Mouse (Mus musculus) neural tube, embryonic 15.5 days (tissue): ENCODE measurements around the gene Spout1. TPM values are rescaled to one million over a fixed set of nuclear protein-coding genes. Genes with fewer than 3 reads are reported as not detected.
"Not testable (repeated sequence)": the region's sequence is repeated elsewhere in the genome, so short reads cannot be mapped to it uniquely, and the experiment has no call there.

Experiments used
- ATAC-seq: fragments of 200-750 bp; cut with Nextera tagmentation; 2 replicates; pipeline ENCODE4 v1.8.0; 2017; ENCODE audit warnings: mild to moderate bottlenecking, moderate TSS enrichment, moderate library complexity; ENCODE audit not compliant: low FRiP score
- H3K27ac ChIP-seq: fragments of 300-500 bp; sonication (generic); replicated peaks from 2 replicates; pipeline ENCODE4 v1.5.1; 2015; ENCODE audit warnings: mild to moderate bottlenecking, inconsistent platforms
- H3K27me3 ChIP-seq: fragments of 300-500 bp; sonication (generic); replicated peaks from 2 replicates; pipeline ENCODE4 v1.6.1; 2015; ENCODE audit warnings: inconsistent platforms
- H3K36me3 ChIP-seq: fragments of 300-500 bp; sonication (generic); 2 replicates; pipeline ENCODE4 v1.6.1; 2015; ENCODE audit warnings: inconsistent platforms
- H3K4me1 ChIP-seq: fragments of 300-500 bp; sonication (generic); 2 replicates; pipeline ENCODE4 v1.6.1; 2015; ENCODE audit warnings: inconsistent platforms
- H3K4me2 ChIP-seq: fragments of 300-500 bp; sonication (generic); 2 replicates; pipeline ENCODE4 v1.6.1; 2015; ENCODE audit warnings: inconsistent platforms, mild to moderate bottlenecking, moderate library complexity
- H3K4me3 ChIP-seq: fragments of 300-500 bp; sonication (generic); replicated peaks from 2 replicates; pipeline ENCODE4 v1.5.1; 2015; ENCODE audit warnings: mild to moderate bottlenecking, inconsistent platforms
- H3K9ac ChIP-seq: fragments of 300-500 bp; sonication (generic); replicated peaks from 2 replicates; pipeline ENCODE4 v1.6.1; 2015; ENCODE audit warnings: mild to moderate bottlenecking, inconsistent platforms
- H3K9me3 ChIP-seq: fragments of 300-500 bp; sonication (generic); replicated peaks from 2 replicates; pipeline ENCODE4 v1.6.1; 2016; ENCODE audit warnings: inconsistent platforms
- WGBS: fragments of 180-500 bp; shearing (Covaris S2); methylation state at CpG from one replicate; pipeline ENCODE4 v1.1.7; 2015; ENCODE audit warnings: mixed read lengths; 5-methylcytosine and 5-hydroxymethylcytosine counted together
- polyA plus RNA-seq: library from polyadenylated mRNA; unstranded; fragments of >200 nt; fragmentation: Nextera tagmentation; extraction: Ambion mirVana; gene quantifications from 2 replicates; pipeline ENCODE4 v1.2.1, GENCODE M21; 2015

Gene Spout1
- polyA plus RNA-seq, 1 experiment from 2014 or later = 70.5 TPM

DNA sequence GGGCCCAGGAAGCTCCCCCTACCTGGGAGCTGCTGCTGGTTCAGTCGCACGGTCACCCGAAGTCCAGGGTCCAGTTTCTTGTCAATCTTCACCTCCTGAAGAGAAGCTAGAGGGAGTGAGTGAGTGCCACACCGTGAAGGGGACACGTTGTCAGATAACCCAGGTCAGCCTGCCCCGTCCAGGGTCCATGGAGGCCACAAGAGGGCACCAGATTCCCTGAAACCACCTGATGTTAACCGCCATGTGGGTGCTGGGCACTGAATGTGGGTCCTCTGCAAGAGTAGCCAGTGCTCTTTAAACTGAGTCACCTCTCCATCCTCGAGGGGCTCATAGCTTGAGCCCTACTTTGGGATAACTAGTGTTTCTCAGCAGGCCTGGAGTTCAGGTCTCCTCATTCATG is 2.4 kb downstream of the Spout1 start:
- Histone ChIP-seq H3K4me1 (peaks cover 41% of the 10 kb centered on the region), H3K36me3 (peaks cover 44% of the 10 kb centered on the region), H3K9ac (no peak overlapping the region), H3K27me3 (no peaks in the 10 kb centered on the region), H3K4me2 (no peak overlapping the region), H3K4me3 (no peak overlapping the region), H3K9me3 (no peaks in the 10 kb centered on the region), H3K27ac (no peak overlapping the region)
- ATAC-seq = no peak
- 94% methylated on average over 8 of the region's 8 CpGs for WGBS

DNA sequence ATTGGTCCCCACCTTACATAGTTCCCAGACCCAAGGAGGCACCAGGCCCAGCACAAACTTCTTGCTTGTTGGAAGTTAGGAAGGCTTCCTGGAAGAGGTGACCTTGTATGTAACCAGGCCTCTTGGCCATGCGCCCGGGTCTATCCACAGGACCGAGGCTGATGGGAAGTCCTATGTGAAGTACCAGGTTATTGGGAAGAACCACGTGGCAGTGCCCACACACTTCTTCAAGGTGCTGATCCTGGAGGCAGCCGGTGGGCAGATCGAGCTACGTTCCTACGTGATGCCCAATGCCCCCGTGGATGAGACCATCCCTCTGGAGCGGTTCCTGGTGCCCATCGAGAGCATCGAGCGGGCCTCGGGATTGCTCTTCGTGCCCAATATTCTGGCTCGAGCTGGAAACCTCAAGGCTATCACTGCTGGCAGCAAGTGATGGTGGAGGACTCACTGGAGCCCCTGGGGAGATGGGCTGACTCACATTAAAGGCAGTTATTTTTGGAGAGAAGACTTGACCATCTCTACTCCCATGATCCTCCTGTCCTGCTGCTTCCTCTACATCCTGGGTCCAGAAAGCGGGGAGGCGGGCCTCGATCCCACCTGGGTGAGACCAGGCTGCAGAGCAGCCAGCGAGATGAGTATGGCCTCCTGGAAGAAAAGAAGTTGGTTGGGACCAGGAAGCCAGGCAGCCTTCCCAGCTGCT is 4.6 kb downstream of the Spout1 start:
- H3K36me3 ChIP-seq = peaks cover 44% of the 10 kb centered on the region
- H3K4me3 ChIP-seq = no peak overlapping the region
- ATAC-seq = no peak
- H3K9ac ChIP-seq = no peak overlapping the region
- no peaks in the 10 kb centered on the region for H3K9me3 ChIP-seq
- H3K4me1 ChIP-seq = peaks cover 41% of the 10 kb centered on the region
- no peaks in the 10 kb centered on the region for H3K27me3 ChIP-seq
- 97% methylated on average over 20 of the region's 20 CpGs for WGBS
- H3K27ac ChIP-seq = no peak overlapping the region
- H3K4me2 ChIP-seq = no peak overlapping the region

DNA sequence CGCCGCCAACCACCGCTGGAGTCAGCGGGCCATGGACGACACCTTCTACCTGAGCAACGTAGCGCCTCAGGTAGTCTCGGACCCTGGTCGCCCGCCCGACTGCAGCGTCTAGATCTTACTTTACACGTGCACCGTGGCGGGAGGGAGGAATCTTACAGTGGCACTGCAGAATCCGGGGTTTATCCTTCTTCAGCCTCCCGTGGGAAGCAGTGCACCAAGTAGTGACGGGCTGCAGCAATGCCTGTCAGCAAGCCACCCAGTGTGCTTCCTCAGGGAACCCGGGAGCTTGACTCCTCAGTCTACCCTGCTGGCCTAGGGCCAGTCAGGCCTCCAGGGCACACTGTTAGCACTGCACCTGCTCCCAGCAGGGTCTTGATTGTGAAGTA is 6.3 kb downstream of the Spout1 start:
- 1% methylated on average over 19 of the region's 19 CpGs for WGBS
- H3K36me3 ChIP-seq = peaks cover 43% of the 10 kb centered on the region
- peak overlapping the region; percentile 94 for H3K4me2 ChIP-seq
- ATAC-seq = no peak
- H3K9me3 ChIP-seq = no peaks in the 10 kb centered on the region
- H3K27ac ChIP-seq = peak overlapping the region; percentile 96
- peak overlapping the region; percentile 75 for H3K9ac ChIP-seq
- peaks cover 29% of the 10 kb centered on the region for H3K4me1 ChIP-seq
- no peaks in the 10 kb centered on the region for H3K27me3 ChIP-seq
- peak overlapping the region; percentile 70 for H3K4me3 ChIP-seq

DNA sequence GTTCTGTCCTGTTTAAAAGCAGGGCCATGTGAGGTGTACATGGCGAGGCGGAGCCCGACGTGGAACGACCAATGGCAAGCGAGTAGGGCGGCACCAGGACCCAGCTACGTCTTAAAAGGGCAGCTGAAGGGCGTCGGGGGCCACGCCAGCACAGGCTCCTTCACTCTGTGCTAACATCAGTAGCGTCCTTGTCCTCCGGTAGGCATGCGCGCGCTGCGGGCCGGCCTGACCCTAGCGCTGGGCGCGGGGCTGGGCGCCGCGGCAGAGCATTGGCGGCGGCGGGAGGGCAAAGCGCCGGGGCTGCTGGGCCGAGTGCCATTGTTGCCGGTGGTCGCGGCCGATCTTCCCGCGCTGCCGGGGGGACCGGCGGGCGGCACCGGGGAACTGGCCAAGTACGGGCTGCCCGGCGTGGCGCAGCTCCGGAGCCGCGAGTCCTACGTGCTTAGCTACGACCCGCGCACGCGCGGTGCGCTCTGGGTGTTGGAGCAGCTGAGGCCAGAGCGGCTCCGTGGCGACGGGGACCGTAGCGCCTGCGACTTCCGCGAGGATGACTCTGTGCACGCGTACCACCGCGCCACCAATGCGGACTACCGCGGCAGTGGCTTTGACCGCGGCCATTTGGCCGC is 6.8 kb downstream of the Spout1 start, which contains the start of gene Endog:
Gene Endog, plus strand, starts transcription at position 123 of the 626 bp plus-strand sequence.
- ATAC-seq = peak; percentile 97

DNA sequence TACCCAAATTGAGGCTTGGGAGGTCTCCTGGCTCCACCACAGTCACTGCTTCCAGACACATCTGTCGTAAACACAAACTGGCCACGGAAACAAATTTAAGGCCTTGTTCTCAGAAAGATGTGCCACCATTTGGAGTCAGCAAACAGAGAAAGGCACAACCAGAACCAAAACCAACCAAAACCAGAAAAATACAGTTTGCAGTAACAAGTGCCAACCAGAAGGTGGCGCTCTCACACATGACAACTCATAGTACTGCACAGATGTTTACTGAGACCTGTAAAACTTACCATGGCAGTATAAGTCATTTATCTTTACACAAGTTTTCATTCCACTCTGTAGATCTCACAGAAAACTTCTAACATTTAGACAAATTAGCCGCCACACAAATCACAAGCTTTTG is 11.6 kb downstream of the Spout1 start:
- peaks cover 6% of the 10 kb centered on the region; the same call in 1 of the 2 replicates for H3K4me1 ChIP-seq
- peaks cover 5% of the 10 kb centered on the region; the same call in 1 of the 2 replicates for H3K9me3 ChIP-seq
- no peaks in the 10 kb centered on the region for H3K36me3 ChIP-seq
- WGBS = 58% methylated on average over 4 of the region's 4 CpGs
- no peak overlapping the region for H3K27ac ChIP-seq
- no peak overlapping the region for H3K4me2 ChIP-seq
- no peak overlapping the region for H3K4me3 ChIP-seq
- ATAC-seq = no peak
- H3K27me3 ChIP-seq = no peaks in the 10 kb centered on the region
- no peak overlapping the region for H3K9ac ChIP-seq

More for the DNA sequence above, 6.8 kb downstream of the Spout1 start, which contains the start of gene Endog:
- WGBS = under 1% methylated on average over 66 of the region's 75 CpGs
- Histone ChIP-seq H3K4me3 (peak within 1 kb of the TSS; percentile 70), H3K9me3 (peaks cover 4% of the 10 kb centered on the region; the same call in 1 of the 2 replicates), H3K4me2 (peak within 1 kb of the TSS; percentile 94), H3K4me1 (peaks cover 26% of the 10 kb centered on the region), H3K36me3 (peaks cover 40% of the 10 kb centered on the region), H3K27me3 (no peaks in the 10 kb centered on the region), H3K27ac (peak within 1 kb of the TSS; percentile 96), H3K9ac (peak within 1 kb of the TSS; percentile 75)

DNA sequence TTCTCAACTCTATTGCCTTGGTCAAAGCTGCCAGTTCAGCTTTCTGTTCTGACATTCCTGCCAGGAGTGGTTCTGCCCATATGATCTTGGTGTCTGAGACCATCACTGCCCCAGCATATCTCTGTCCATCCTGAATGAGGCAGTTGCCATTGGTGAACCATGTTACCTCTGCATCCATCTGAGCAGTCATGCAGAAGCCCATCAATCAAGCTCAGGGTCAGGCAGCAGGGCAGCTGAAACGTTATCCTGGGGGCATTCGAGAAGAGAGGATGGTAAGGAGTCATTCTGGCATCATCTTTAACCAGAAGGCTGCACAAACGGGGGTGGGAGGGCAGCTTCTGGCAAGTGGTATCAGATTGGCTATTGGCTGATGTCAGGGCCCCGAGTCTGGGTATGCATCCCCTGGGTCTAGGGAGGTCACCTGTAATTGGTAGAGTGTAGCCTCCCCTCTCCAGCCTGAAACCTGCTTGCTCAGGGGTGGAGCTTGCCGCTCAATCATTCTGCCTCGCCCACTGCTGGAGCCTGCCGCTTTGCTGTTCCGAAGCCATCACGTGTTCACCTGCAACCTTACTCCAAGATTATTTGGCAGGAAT is 13.8 kb downstream of the Spout1 start:
- Histone ChIP-seq H3K27me3 (no peaks in the 10 kb centered on the region), H3K9me3 (peaks cover 5% of the 10 kb centered on the region; the same call in 1 of the 2 replicates), H3K36me3 (no peaks in the 10 kb centered on the region), H3K27ac (no peak overlapping the region), H3K4me3 (no peak overlapping the region), H3K4me1 (peaks cover 3% of the 10 kb centered on the region; the same call in 1 of the 2 replicates), H3K9ac (no peak overlapping the region), H3K4me2 (no peak overlapping the region)
- no peak for ATAC-seq
- WGBS = 54% methylated on average over 9 of the region's 9 CpGs

DNA sequence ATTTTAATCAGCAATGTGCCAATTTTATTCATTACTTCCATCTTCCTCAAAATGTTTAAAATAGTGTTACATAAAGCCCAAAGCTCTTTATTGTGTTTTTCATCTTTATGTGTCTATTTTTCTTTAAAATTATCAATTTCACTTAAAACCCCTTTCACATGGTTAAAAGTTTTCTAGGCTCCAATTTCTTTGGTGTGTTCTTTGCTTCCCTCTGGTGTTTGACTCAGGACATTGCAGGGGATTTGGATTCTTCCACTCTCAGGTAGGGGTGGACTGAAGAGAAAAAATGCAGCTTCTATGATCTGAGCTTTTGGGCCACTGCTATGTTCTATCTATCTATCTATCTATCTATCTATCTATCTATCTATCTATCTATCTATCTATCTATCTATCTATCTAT is 16.4 kb downstream of the Spout1 start:
- H3K36me3 ChIP-seq = no peaks in the 10 kb centered on the region
- H3K27ac ChIP-seq = no peak overlapping the region
- H3K4me3 ChIP-seq = no peak overlapping the region
- peaks cover 3% of the 10 kb centered on the region; the same call in 1 of the 2 replicates for H3K4me1 ChIP-seq
- H3K9me3 ChIP-seq = peaks cover 4% of the 10 kb centered on the region; the same call in 1 of the 2 replicates
- no peak overlapping the region for H3K9ac ChIP-seq
- no peak for ATAC-seq
- H3K27me3 ChIP-seq = no peaks in the 10 kb centered on the region
- no peak overlapping the region for H3K4me2 ChIP-seq

DNA sequence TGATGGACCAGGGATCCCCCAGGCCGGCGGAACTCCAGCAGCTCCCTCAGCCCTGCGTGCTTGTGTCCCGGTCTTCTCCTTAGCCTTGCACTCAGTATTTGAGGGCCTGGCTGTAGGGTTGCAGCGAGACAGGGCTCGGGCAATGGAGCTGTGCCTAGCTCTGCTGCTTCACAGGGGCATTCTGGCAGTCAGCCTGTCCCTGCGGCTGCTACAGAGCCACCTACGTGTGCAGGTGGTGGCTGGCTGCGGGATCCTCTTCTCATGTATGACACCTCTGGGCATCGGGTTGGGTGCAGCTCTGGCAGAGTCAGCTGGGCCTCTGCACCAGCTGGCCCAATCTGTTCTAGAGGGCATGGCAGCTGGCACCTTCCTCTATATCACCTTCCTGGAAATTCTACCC is 18.4 kb downstream of the Spout1 start:
- not testable (repeated sequence) for H3K36me3 ChIP-seq, H3K4me1 ChIP-seq, H3K9me3 ChIP-seq, H3K9ac ChIP-seq, H3K27me3 ChIP-seq, H3K4me2 ChIP-seq, H3K27ac ChIP-seq, H3K4me3 ChIP-seq
- 85% methylated on average over 8 of the region's 10 CpGs for WGBS
- 0 out of 2 replicates have a peak, but pooled peaks have one; percentile 31 for ATAC-seq

DNA sequence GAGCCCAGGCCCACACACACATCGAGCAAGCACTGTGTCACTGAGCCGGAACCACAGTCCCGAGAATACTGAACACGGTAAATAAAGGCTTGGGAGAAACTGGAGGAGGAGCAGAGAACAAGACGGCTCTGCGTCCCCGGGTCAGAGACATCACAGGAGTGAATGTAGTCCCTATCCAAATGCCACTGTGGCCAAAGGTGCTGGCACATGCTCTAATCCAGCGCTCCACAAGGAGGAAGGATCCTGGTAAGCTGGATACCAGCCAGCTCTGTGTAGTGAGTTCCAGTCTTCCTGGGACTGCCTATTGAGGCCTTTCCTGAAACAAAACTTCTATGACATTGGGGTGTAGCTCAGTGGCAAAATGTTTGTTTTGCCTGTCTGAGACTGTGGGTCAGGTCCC is 25.6 kb downstream of the Spout1 start:
- Histone ChIP-seq H3K4me1 (no peaks in the 10 kb centered on the region), H3K9ac (no peak overlapping the region), H3K27ac (no peak overlapping the region), H3K4me3 (no peak overlapping the region), H3K36me3 (peaks cover 31% of the 10 kb centered on the region), H3K27me3 (no peaks in the 10 kb centered on the region), H3K9me3 (no peaks in the 10 kb centered on the region), H3K4me2 (no peak overlapping the region)
- WGBS = 78% methylated on average over 8 of the region's 8 CpGs
- ATAC-seq = no peak

DNA sequence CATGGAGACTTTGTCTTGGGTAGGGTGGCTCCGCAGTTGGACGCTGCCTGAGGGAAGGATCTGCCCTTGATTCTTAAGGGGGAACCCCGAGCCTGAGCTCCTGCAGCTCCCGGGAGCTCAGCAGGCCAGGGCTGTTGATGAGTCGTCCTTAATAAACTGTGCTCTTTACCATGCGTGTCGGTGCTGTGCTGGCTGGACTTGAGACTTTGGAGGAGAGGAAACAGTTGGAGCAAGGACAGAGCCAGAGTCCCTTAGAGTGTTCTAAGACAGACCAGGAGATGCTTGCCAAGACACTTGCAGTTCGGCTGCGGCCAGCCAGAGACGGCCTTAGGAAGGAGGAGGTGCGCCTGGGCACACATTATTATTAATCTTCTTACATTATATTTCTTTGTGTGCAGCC is 26.4 kb downstream of the Spout1 start:
- H3K27ac ChIP-seq = no peak overlapping the region
- no peak for ATAC-seq
- no peak overlapping the region for H3K4me2 ChIP-seq
- no peak overlapping the region for H3K9ac ChIP-seq
- WGBS = 90% methylated on average over 11 of the region's 11 CpGs
- H3K27me3 ChIP-seq = no peaks in the 10 kb centered on the region
- no peak overlapping the region for H3K4me3 ChIP-seq
- no peaks in the 10 kb centered on the region for H3K4me1 ChIP-seq
- H3K9me3 ChIP-seq = no peaks in the 10 kb centered on the region
- peaks cover 39% of the 10 kb centered on the region for H3K36me3 ChIP-seq

DNA sequence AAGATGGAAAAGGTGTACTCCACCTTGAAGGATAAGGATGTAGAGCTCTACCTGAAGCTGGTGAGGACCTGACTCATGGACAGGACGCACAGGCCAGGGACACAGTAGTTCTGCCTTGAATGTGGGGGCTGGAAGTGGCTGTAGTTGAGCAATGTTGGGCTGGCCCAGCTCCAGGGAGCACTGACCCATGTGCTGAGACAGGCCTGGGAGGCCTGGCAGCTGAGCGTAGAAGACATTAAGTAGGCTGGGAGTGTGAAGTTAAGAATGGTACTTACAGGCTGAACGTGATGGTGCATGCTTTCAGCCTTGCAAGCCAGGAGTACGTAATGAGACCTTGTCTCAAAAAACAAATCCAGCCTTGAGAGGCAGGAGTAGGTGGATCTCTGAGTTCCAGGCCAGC is 30.8 kb downstream of the Spout1 start:
- Histone ChIP-seq H3K9ac (no peak overlapping the region), H3K4me3 (no peak overlapping the region), H3K27me3 (no peaks in the 10 kb centered on the region), H3K9me3 (no peaks in the 10 kb centered on the region), H3K4me2 (no peak overlapping the region), H3K4me1 (no peaks in the 10 kb centered on the region), H3K36me3 (peaks cover 79% of the 10 kb centered on the region), H3K27ac (no peak overlapping the region)
- no peak for ATAC-seq
- 87% methylated on average over 4 of the region's 4 CpGs for WGBS

DNA sequence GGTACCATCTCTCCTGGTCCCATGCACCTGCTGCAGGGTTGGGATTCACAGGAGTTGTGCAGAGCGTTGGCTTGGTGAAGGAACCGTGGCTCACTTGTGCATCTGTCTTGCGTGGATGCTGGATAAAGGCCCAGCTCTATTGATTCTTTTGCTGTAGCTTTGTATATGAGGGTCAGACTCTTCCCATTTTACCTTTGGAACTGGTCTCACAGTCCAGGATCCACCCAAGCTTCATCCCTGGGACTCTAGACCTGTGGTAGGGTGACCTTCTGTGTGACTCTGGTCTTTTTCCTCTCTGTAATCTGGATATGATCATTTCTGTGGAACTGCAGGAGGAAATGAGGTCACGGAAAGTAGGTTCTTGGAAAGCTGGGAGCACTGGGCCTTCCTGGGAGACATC is 33.8 kb downstream of the Spout1 start:
- Histone ChIP-seq H3K4me1 (no peaks in the 10 kb centered on the region), H3K27me3 (no peaks in the 10 kb centered on the region), H3K27ac (no peak overlapping the region), H3K36me3 (peaks cover 91% of the 10 kb centered on the region), H3K4me3 (no peak overlapping the region), H3K4me2 (no peak overlapping the region), H3K9ac (no peak overlapping the region), H3K9me3 (no peaks in the 10 kb centered on the region)
- 96% methylated on average over 4 of the region's 4 CpGs for WGBS
- ATAC-seq = no peak
